Comparison of ENCODE assay signal across 8 mouse cellular contexts in the genomic region with DNA sequence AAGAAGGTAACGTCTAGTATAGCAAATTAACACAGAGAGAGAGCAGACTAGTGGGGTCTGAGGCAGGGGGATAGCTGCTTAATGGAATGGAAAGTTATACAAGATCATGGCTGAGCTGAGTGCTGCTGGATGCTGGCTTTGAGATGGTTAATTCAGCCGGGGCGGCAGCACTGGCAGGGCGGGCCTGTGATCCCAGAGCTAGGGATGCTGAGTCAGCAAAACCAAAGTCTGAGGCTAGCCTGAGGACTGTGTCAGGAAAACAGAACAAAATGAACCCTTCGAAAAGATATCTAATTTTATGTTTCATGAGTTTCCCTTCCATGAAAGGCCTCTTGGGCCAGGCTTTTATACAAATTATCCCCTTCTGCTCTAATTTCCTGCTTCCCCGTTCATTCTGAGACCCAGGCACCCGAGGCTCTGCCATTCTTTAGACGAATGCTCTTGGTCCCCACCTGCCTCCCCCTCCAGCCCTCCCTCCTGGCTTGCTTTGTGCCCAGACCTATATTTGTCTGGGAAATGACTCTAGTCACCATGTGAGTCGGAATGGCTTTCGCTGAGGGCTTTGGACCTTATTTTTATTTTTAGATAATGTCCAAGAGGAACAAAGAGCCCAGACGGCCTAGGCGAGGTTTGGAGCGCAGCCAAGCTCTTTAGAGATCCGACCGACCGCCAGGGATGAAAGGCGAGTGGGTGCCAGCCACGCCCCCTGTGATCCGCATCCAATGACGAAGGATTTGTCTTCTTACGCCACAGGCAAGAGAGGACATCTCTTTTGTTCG.
A peak's percentile ranks its signal among the peaks of the same experiment; 100 is the strongest.
DNase-seq lines count a peak whose midpoint lies in the region; ATAC-seq and TF ChIP-seq lines count a peak whose summit lies in the region.
"Had no signal": no experiment of that assay in that cellular context is flagged by ENCODE, and none has a peak within 500 bp of the region (broad histone marks: within the 10 kb centered on the region; RNA-seq: fewer than 3 reads in every experiment).

No protein-coding gene starts in this region.

- no peaks in the 10 kb centered on the region for H3K79me2 ChIP-seq in CH12.LX (replicated peaks; ENCODE audit: control insufficient read depth, extremely low read depth, insufficient read depth, poor library complexity, severe bottlenecking)

- no peak overlapping the region for H3K9ac ChIP-seq in CH12.LX (ENCODE audit: insufficient read depth, low read depth)
- peak overlapping the region; percentile 53 for H3K9ac ChIP-seq in ES-Bruce4 (ENCODE audit: low read depth, poor library complexity, severe bottlenecking)
- peak overlapping the region; percentile 44; the same call in 1 of the 2 replicates for H3K9ac ChIP-seq in hindbrain, embryonic 11.5 days (ENCODE audit: low read depth, low read length)

- dilution Hi-C loops in CH12.LX (cut with MboI; ENCODE audit: extremely low pct_ligation_motif_present, extremely low pct_unique_long_range_greater_than_20kb, low sequenced_read_pairs), result no loop called here

- TF ChIP-seq RAD21 in CH12.LX (IDR thresholded peaks at IDR 0.05; ENCODE audit: low read depth, low read length), result no peak

- H3K4me3 ChIP-seq in CH12.LX (replicated peaks in 1 of 3; ENCODE audit: low read depth in 2 of 3, low read length in 2 of 3, poor library complexity in 1 of 3), result no peak overlapping the region
- no peak overlapping the region for H3K4me3 ChIP-seq in ES-Bruce4 (ENCODE audit: low read depth, low read length)
- peak overlapping the region; percentile 16 for H3K4me3 ChIP-seq in forebrain, embryonic 10.5 days
- H3K4me3 ChIP-seq in hindbrain, embryonic 11.5 days (ENCODE audit: low read depth, low read length), result no peak overlapping the region

- H3K9me3 ChIP-seq in CH12.LX (replicated peaks; ENCODE audit: low read length), result peaks cover 19% of the 10 kb centered on the region
- H3K9me3 ChIP-seq in ES-Bruce4 (replicated peaks; ENCODE audit: control insufficient read depth, insufficient read depth, low read length, poor library complexity, severe bottlenecking), result no peaks in the 10 kb centered on the region
- H3K9me3 ChIP-seq in forebrain, embryonic 10.5 days, result peaks cover 9% of the 10 kb centered on the region; the same call in 1 of the 2 replicates
- no peaks in the 10 kb centered on the region for H3K9me3 ChIP-seq in hindbrain, embryonic 11.5 days (ENCODE audit: control insufficient read depth, low read length)

- in situ Hi-C loops in CH12.LX (cut with MboI; ENCODE audit: low pct_ligation_motif_present, low pct_unique_long_range_greater_than_20kb, low sequenced_read_pairs), result no loop called here

- no peak for DNase-seq in CH12.LX (ENCODE audit: extremely low read depth)
- DNase-seq in forebrain, embryonic 10.5 days (ENCODE audit: extremely low spot score, low spot score), result no peak
- DNase-seq in hindbrain, embryonic 11.5 days (ENCODE audit: low spot score), result peak; percentile 74
- peak; percentile 62 for DNase-seq in lung, postnatal 36 days
- no peak for DNase-seq in frontal cortex, postnatal 14 days (ENCODE audit: low spot score in 2 of 2)

- no peak for TF ChIP-seq CTCF in CH12.LX (conservative IDR thresholded peaks at IDR 0.05 in 1 of 2, IDR thresholded peaks at IDR 0.05 in 1 of 2; ENCODE audit: low read depth in 2 of 2, low read length in 2 of 2)
- no peak for TF ChIP-seq CTCF in ES-Bruce4 (IDR thresholded peaks at IDR 0.05; ENCODE audit: low read depth, low read length)

- peak; percentile 68 for ATAC-seq in hindbrain, embryonic 11.5 days (ENCODE audit: low FRiP score)
- no peak for ATAC-seq in erythroid progenitor cell, adult 5-6 weeks (replicated peaks; ENCODE audit: low FRiP score, poor library complexity, severe bottlenecking)

- H3K27me3 ChIP-seq in CH12.LX (replicated peaks) (peaks cover 18% of the 10 kb centered on the region), ES-Bruce4 (ENCODE audit: control insufficient read depth, insufficient read depth, low read length, poor library complexity, severe bottlenecking) (no peaks in the 10 kb centered on the region)
- peaks cover 11% of the 10 kb centered on the region for H3K27me3 ChIP-seq in forebrain, embryonic 10.5 days (ENCODE audit: poor library complexity, severe bottlenecking)
- H3K27me3 ChIP-seq in hindbrain, embryonic 11.5 days (ENCODE audit: control insufficient read depth, insufficient read depth, low read length), result peaks cover 3% of the 10 kb centered on the region; the same call in 1 of the 2 replicates

- H3K27ac ChIP-seq in CH12.LX (ENCODE audit: insufficient read depth, low read depth) (no peak overlapping the region), ES-Bruce4 (ENCODE audit: insufficient read depth, low read length) (no peak overlapping the region)
- H3K27ac ChIP-seq in forebrain, embryonic 10.5 days, result peak overlapping the region; percentile 77
- peak overlapping the region; percentile 79 for H3K27ac ChIP-seq in hindbrain, embryonic 11.5 days (ENCODE audit: low read depth, low read length)
- H3K27ac ChIP-seq: macrophage had no signal

- H3K36me3 ChIP-seq in CH12.LX (replicated peaks in 1 of 2; ENCODE audit: control insufficient read depth in 1 of 2, insufficient read depth in 1 of 2, low read length in 1 of 2) (no peaks in the 10 kb centered on the region), ES-Bruce4 (ENCODE audit: control insufficient read depth, insufficient read depth, low read length, poor library complexity, severe bottlenecking) (no peaks in the 10 kb centered on the region)
- H3K36me3 ChIP-seq in forebrain, embryonic 10.5 days (replicated peaks), result no peaks in the 10 kb centered on the region
- H3K36me3 ChIP-seq in hindbrain, embryonic 11.5 days (ENCODE audit: control insufficient read depth, insufficient read depth, low read length), result no peaks in the 10 kb centered on the region

- TF ChIP-seq POLR2A in CH12.LX (IDR thresholded peaks at IDR 0.05; ENCODE audit: low read depth, low read length), result no peak
- TF ChIP-seq POLR2A in ES-Bruce4 (IDR thresholded peaks at IDR 0.05; ENCODE audit: insufficient read depth, low read length), result no peak

- no peak overlapping the region for H3K4me2 ChIP-seq in CH12.LX (ENCODE audit: insufficient read depth, low read depth, poor library complexity, severe bottlenecking)
- no peak overlapping the region for H3K4me2 ChIP-seq in hindbrain, embryonic 11.5 days (replicated peaks; ENCODE audit: low read depth, low read length)

- H3K4me1 ChIP-seq in CH12.LX (ENCODE audit: control insufficient read depth in 1 of 2, insufficient read depth in 2 of 2) (no peaks in the 10 kb centered on the region; a peak in 1 of 4 replicates), ES-Bruce4 (ENCODE audit: control insufficient read depth, insufficient read depth, low read length) (no peaks in the 10 kb centered on the region)
- H3K4me1 ChIP-seq in forebrain, embryonic 10.5 days, result peaks cover 26% of the 10 kb centered on the region
- no peaks in the 10 kb centered on the region for H3K4me1 ChIP-seq in hindbrain, embryonic 11.5 days (replicated peaks; ENCODE audit: control insufficient read depth, insufficient read depth, low read length)

- 47% methylated on average over 22 of the region's 22 CpGs for WGBS in forebrain, embryonic 10.5 days
- WGBS in hindbrain, embryonic 11.5 days, result 32% methylated on average over 22 of the region's 22 CpGs

- TF ChIP-seq EP300 in CH12.LX (IDR thresholded peaks at IDR 0.05; ENCODE audit: low read length) (no peak), ES-Bruce4 (IDR thresholded peaks at IDR 0.05; ENCODE audit: insufficient read depth, low read depth, low read length) (no peak)

TF ChIP-seq in CH12.LX, 34 proteins besides CTCF, POLR2A, EP300 and RAD21:
- TF ChIP-seq MAFK (IDR thresholded peaks at IDR 0.05; ENCODE audit: insufficient replicate concordance, low read length), result peak; percentile 97
- TF ChIP-seq MEF2A (IDR thresholded peaks at IDR 0.05; ENCODE audit: borderline replicate concordance, low read depth, low read length), result no peak
TF ChIP-seq in CH12.LX: peak in this region for 1.

Comparison
In these comparisons a context has a peak if more than half of its experiments do, and no peak if none do; other contexts are left out.
1. DNase-seq: peak in hindbrain, embryonic 11.5 days (single experiment) and lung, postnatal 36 days (single experiment); none in CH12.LX (single experiment), forebrain, embryonic 10.5 days (single experiment) and frontal cortex, postnatal 14 days (0 of 2).
2. H3K27ac ChIP-seq: peak in forebrain, embryonic 10.5 days (single experiment) and hindbrain, embryonic 11.5 days (single experiment); none in CH12.LX (single experiment) and ES-Bruce4 (single experiment).